20 mouse cellular contexts compared by ENCODE assay signal in genomic region chr8:121188994-121189393, GRCm38 (mm10).
DNase-seq lines count a peak whose midpoint lies in the region; ATAC-seq lines count a peak whose summit lies in the region.
"Had no signal": no experiment of that assay in that cellular context is flagged by ENCODE, and none has a peak within 500 bp of the region (broad histone marks: within the 10 kb centered on the region; RNA-seq: fewer than 3 reads in every experiment).

No protein-coding gene starts in this region.

- WGBS in limb, embryonic 11.5 days = 63% methylated on average over 9 of the region's 9 CpGs
- 65% methylated on average over 9 of the region's 9 CpGs for WGBS in limb, embryonic 10.5 days
- WGBS in embryonic facial prominence, embryonic 10.5 days = 61% methylated on average over 9 of the region's 9 CpGs
- WGBS in heart, embryonic 15.5 days = 31% methylated on average over 9 of the region's 9 CpGs
- 79% methylated on average over 9 of the region's 9 CpGs for WGBS in forebrain, embryonic 10.5 days
- 76% methylated on average over 9 of the region's 9 CpGs for WGBS in midbrain, embryonic 11.5 days

- peaks cover 8% of the 10 kb centered on the region for H3K4me1 ChIP-seq in limb, embryonic 11.5 days (ENCODE audit: control insufficient read depth, insufficient read depth, low read length)
- H3K4me1 ChIP-seq in limb, embryonic 10.5 days = peaks cover 27% of the 10 kb centered on the region
- peaks cover 39% of the 10 kb centered on the region for H3K4me1 ChIP-seq in embryonic facial prominence, embryonic 10.5 days
- H3K4me1 ChIP-seq in heart, embryonic 15.5 days (replicated peaks) = peaks cover 20% of the 10 kb centered on the region
- H3K4me1 ChIP-seq in forebrain, embryonic 10.5 days = peaks cover 9% of the 10 kb centered on the region
- no peaks in the 10 kb centered on the region for H3K4me1 ChIP-seq in midbrain, embryonic 11.5 days (ENCODE audit: control insufficient read depth, insufficient read depth, low read length)
- H3K4me1 ChIP-seq: hindbrain, embryonic 10.5 days; midbrain, embryonic 12.5 days had no signal

- no peak overlapping the region for H3K4me2 ChIP-seq in limb, embryonic 11.5 days (ENCODE audit: low read depth, severe bottlenecking)
- H3K4me2 ChIP-seq in heart, embryonic 15.5 days = no peak overlapping the region
- H3K4me2 ChIP-seq in midbrain, embryonic 11.5 days = no peak overlapping the region
- H3K4me2 ChIP-seq: midbrain, embryonic 12.5 days had no signal

- H3K9ac ChIP-seq in limb, embryonic 11.5 days (ENCODE audit: low read length) = peak overlapping the region; percentile 13; the same call in 1 of the 2 replicates
- H3K9ac ChIP-seq in heart, embryonic 15.5 days = no peak overlapping the region
- no peak overlapping the region for H3K9ac ChIP-seq in midbrain, embryonic 11.5 days (ENCODE audit: low read length)
- H3K9ac ChIP-seq: midbrain, embryonic 12.5 days had no signal

- H3K27ac ChIP-seq in limb, embryonic 11.5 days (replicated peaks; ENCODE audit: low read depth, low read length) = no peak overlapping the region
- H3K27ac ChIP-seq in limb, embryonic 10.5 days = no peak overlapping the region
- H3K27ac ChIP-seq in embryonic facial prominence, embryonic 10.5 days (replicated peaks) = peak overlapping the region; percentile 59
- peak overlapping the region; percentile 39 for H3K27ac ChIP-seq in heart, embryonic 15.5 days
- H3K27ac ChIP-seq in forebrain, embryonic 10.5 days = no peak overlapping the region
- H3K27ac ChIP-seq in midbrain, embryonic 11.5 days (ENCODE audit: low read depth, low read length) = no peak overlapping the region
- H3K27ac ChIP-seq: hindbrain, embryonic 10.5 days; midbrain, embryonic 12.5 days had no signal

- H3K9me3 ChIP-seq in limb, embryonic 11.5 days (ENCODE audit: control insufficient read depth, low read length) = no peaks in the 10 kb centered on the region
- no peaks in the 10 kb centered on the region for H3K9me3 ChIP-seq in limb, embryonic 10.5 days (replicated peaks)
- no peaks in the 10 kb centered on the region for H3K9me3 ChIP-seq in embryonic facial prominence, embryonic 10.5 days
- no peaks in the 10 kb centered on the region for H3K9me3 ChIP-seq in heart, embryonic 15.5 days (replicated peaks)
- no peaks in the 10 kb centered on the region for H3K9me3 ChIP-seq in forebrain, embryonic 10.5 days
- no peaks in the 10 kb centered on the region for H3K9me3 ChIP-seq in midbrain, embryonic 11.5 days (ENCODE audit: control insufficient read depth, low read length)
- H3K9me3 ChIP-seq: hindbrain, embryonic 10.5 days; midbrain, embryonic 12.5 days had no signal

- no peak for ATAC-seq in limb, embryonic 11.5 days (ENCODE audit: insufficient number of reproducible peaks, low FRiP score, low TSS enrichment, low read depth)
- no peak for ATAC-seq in heart, embryonic 15.5 days (replicated peaks; ENCODE audit: insufficient number of reproducible peaks, insufficient read depth, low FRiP score, low read depth)
- ATAC-seq in midbrain, embryonic 11.5 days (ENCODE audit: low FRiP score) = no peak
- ATAC-seq: CD4-positive, CD25-positive, alpha-beta regulatory T cell, adult 4 months; forebrain, embryonic 16.5 days had no signal

- no peaks in the 10 kb centered on the region for H3K36me3 ChIP-seq in limb, embryonic 11.5 days (ENCODE audit: control insufficient read depth, insufficient read depth, low read length)
- H3K36me3 ChIP-seq in limb, embryonic 10.5 days = no peaks in the 10 kb centered on the region
- H3K36me3 ChIP-seq in embryonic facial prominence, embryonic 10.5 days (replicated peaks) = no peaks in the 10 kb centered on the region
- no peaks in the 10 kb centered on the region for H3K36me3 ChIP-seq in heart, embryonic 15.5 days
- H3K36me3 ChIP-seq in forebrain, embryonic 10.5 days (replicated peaks) = no peaks in the 10 kb centered on the region
- no peaks in the 10 kb centered on the region for H3K36me3 ChIP-seq in midbrain, embryonic 11.5 days (ENCODE audit: control insufficient read depth, insufficient read depth, low read length)
- H3K36me3 ChIP-seq: hindbrain, embryonic 10.5 days; midbrain, embryonic 12.5 days had no signal

- peaks cover 3% of the 10 kb centered on the region; the same call in 1 of the 2 replicates for H3K27me3 ChIP-seq in limb, embryonic 11.5 days (ENCODE audit: control insufficient read depth, insufficient read depth, low read length)
- peaks cover 45% of the 10 kb centered on the region for H3K27me3 ChIP-seq in limb, embryonic 10.5 days (ENCODE audit: low read depth, poor library complexity, severe bottlenecking)
- peaks cover 32% of the 10 kb centered on the region for H3K27me3 ChIP-seq in embryonic facial prominence, embryonic 10.5 days (replicated peaks; ENCODE audit: low read depth, poor library complexity, severe bottlenecking)
- peaks cover 23% of the 10 kb centered on the region for H3K27me3 ChIP-seq in heart, embryonic 15.5 days
- peaks cover 22% of the 10 kb centered on the region for H3K27me3 ChIP-seq in forebrain, embryonic 10.5 days (ENCODE audit: poor library complexity, severe bottlenecking)
- H3K27me3 ChIP-seq in midbrain, embryonic 11.5 days (ENCODE audit: control insufficient read depth, insufficient read depth, low read length) = no peaks in the 10 kb centered on the region

- H3K4me3 ChIP-seq in limb, embryonic 11.5 days (ENCODE audit: low read depth, low read length) = no peak overlapping the region
- no peak overlapping the region for H3K4me3 ChIP-seq in limb, embryonic 10.5 days
- H3K4me3 ChIP-seq in embryonic facial prominence, embryonic 10.5 days = no peak overlapping the region
- H3K4me3 ChIP-seq in heart, embryonic 15.5 days = no peak overlapping the region
- no peak overlapping the region for H3K4me3 ChIP-seq in forebrain, embryonic 10.5 days
- no peak overlapping the region for H3K4me3 ChIP-seq in midbrain, embryonic 11.5 days (ENCODE audit: low read depth, low read length)
- H3K4me3 ChIP-seq: erythroblast, embryonic 14.5 days; hindbrain, embryonic 10.5 days; midbrain, embryonic 12.5 days had no signal

- DNase-seq in limb, embryonic 11.5 days (ENCODE audit: low spot score) = no peak
- no peak for DNase-seq in limb, embryonic 10.5 days (ENCODE audit: low spot score)
- DNase-seq in embryonic facial prominence, embryonic 10.5 days (ENCODE audit: low spot score) = no peak
- DNase-seq in heart, adult 11 months = peak; percentile 98
- DNase-seq in cerebellum, adult 11-12 months = no peak
- no peak for DNase-seq in forebrain, embryonic 10.5 days (ENCODE audit: extremely low spot score, low spot score)
- no peak for DNase-seq in midbrain, embryonic 11.5 days (ENCODE audit: low spot score, missing footprints)
- DNase-seq: adrenal gland, postnatal 10 days; cerebellum, adult 9-10 months; gastrocnemius, postnatal 14 days; kidney, adult 2 months; liver; right cerebral cortex, postnatal 25 days; thymus, postnatal 4 days had no signal

Comparison
In these comparisons a context has a peak if more than half of its experiments do, and no peak if none do; other contexts are left out.
1. H3K27ac ChIP-seq: peak in embryonic facial prominence, embryonic 10.5 days (single experiment) and heart, embryonic 15.5 days (single experiment); none in limb, embryonic 11.5 days (single experiment), limb, embryonic 10.5 days (single experiment), forebrain, embryonic 10.5 days (single experiment) and midbrain, embryonic 11.5 days (single experiment).